Comparison of ENCODE assay signal across 8 mouse cellular contexts in the genomic region with DNA sequence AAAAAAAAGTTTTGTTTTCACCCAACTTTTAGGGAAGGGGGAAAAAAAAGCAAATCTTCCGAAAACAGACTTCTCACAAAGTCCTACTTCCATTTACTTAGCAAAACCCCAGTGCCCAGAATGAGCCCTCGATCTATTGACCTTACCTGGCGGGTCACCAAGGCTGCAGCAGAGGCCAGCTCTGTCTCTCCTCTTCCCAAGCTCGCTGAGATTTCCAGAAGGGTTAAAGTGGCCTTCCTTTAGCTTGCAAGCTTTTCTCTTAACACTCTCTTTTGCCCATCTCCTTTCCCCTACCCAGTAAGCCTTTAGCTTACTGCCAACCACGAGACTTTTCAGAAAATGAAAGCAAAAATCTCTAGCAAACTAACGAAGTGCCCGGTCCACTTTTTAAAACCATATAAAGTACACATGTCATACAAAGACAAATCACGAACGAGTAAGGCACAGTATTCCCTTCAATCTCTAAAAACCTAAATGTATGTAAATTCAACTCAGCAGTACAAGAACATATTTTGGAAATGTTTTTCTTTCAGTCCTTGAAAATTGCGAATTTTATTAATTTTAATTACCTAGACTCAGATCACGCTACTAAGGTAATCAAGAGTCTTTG. TPM values are rescaled to one million over a fixed set of nuclear protein-coding genes. Genes with fewer than 3 reads are reported as not detected.
DNase-seq lines count a peak whose midpoint lies in the region; ATAC-seq and TF ChIP-seq lines count a peak whose summit lies in the region.

No protein-coding gene starts in this region.

- peak overlapping the region; percentile 94 for H3K27ac ChIP-seq in heart, embryonic 10.5 days
- H3K27ac ChIP-seq in hindbrain, embryonic 11.5 days (ENCODE audit: low read depth, low read length), result peak overlapping the region; percentile 76; the same call in 1 of the 2 replicates
- H3K27ac ChIP-seq in limb, embryonic 15.5 days, result peak overlapping the region; percentile 97; the same call in 1 of the 2 replicates
- H3K27ac ChIP-seq in small intestine, adult 2 months (ENCODE audit: insufficient read depth, low read depth, low read length), result peak overlapping the region; percentile 83; the same call in 1 of the 2 replicates

- peak overlapping the region; percentile 75 for H3K9ac ChIP-seq in hindbrain, embryonic 11.5 days (ENCODE audit: low read depth, low read length)
- H3K9ac ChIP-seq in limb, embryonic 15.5 days, result peak overlapping the region; percentile 90

- peak overlapping the region; percentile 40 for H3K4me2 ChIP-seq in hindbrain, embryonic 11.5 days (replicated peaks; ENCODE audit: low read depth, low read length)
- peak overlapping the region; percentile 62 for H3K4me2 ChIP-seq in limb, embryonic 15.5 days

- WGBS in heart, embryonic 10.5 days, result 22% methylated on average over 11 of the region's 11 CpGs
- WGBS in hindbrain, embryonic 11.5 days, result 12% methylated on average over 11 of the region's 11 CpGs
- WGBS in limb, embryonic 15.5 days, result 8% methylated on average over 11 of the region's 11 CpGs
- WGBS in small intestine, adult 2 months, result 2% methylated on average over 11 of the region's 11 CpGs

- no peak for TF ChIP-seq CTCF in small intestine, adult 2 months (IDR thresholded peaks at IDR 0.05; ENCODE audit: extremely low read depth, insufficient read length, insufficient replicate concordance, low read depth, low read length)

- no peaks in the 10 kb centered on the region for H3K27me3 ChIP-seq in heart, embryonic 10.5 days (ENCODE audit: insufficient read depth, poor library complexity, severe bottlenecking)
- H3K27me3 ChIP-seq in hindbrain, embryonic 11.5 days (ENCODE audit: control insufficient read depth, insufficient read depth, low read length), result no peaks in the 10 kb centered on the region
- H3K27me3 ChIP-seq in limb, embryonic 15.5 days, result no peaks in the 10 kb centered on the region
- no peaks in the 10 kb centered on the region for H3K27me3 ChIP-seq in small intestine, adult 2 months (ENCODE audit: control insufficient read depth, insufficient read depth, low read length)

- DNase-seq in heart, embryonic 10.5 days (ENCODE audit: low spot score), result no peak
- no peak for DNase-seq in heart, postnatal 36 days
- DNase-seq in c-Kit-negative CD71-positive TER-119-positive erythroid progenitor cells, embryonic 14.5 days (ENCODE audit: low read depth, low spot score), result peak; percentile 13
- DNase-seq in hindbrain, embryonic 11.5 days (ENCODE audit: low spot score), result no peak
- DNase-seq in MN1 (ENCODE audit: low spot score), result no peak
- no peak for DNase-seq in thymus, postnatal 10 days (ENCODE audit: low spot score in 2 of 2)

- ATAC-seq in hindbrain, embryonic 11.5 days (ENCODE audit: low FRiP score), result no peak
- ATAC-seq in limb, embryonic 15.5 days (ENCODE audit: insufficient number of reproducible peaks, low FRiP score, low TSS enrichment, low read depth), result no peak

- no peaks in the 10 kb centered on the region for H3K9me3 ChIP-seq in heart, embryonic 10.5 days
- H3K9me3 ChIP-seq in hindbrain, embryonic 11.5 days (ENCODE audit: control insufficient read depth, low read length), result no peaks in the 10 kb centered on the region
- H3K9me3 ChIP-seq in limb, embryonic 15.5 days, result no peaks in the 10 kb centered on the region

- H3K4me3 ChIP-seq in heart, embryonic 10.5 days, result peak overlapping the region; percentile 79
- peak overlapping the region; percentile 66 for H3K4me3 ChIP-seq in hindbrain, embryonic 11.5 days (ENCODE audit: low read depth, low read length)
- peak overlapping the region; percentile 81 for H3K4me3 ChIP-seq in limb, embryonic 15.5 days
- H3K4me3 ChIP-seq in small intestine, adult 2 months (ENCODE audit: low read depth, low read length), result peak overlapping the region; percentile 47

- peaks cover 26% of the 10 kb centered on the region for H3K4me1 ChIP-seq in heart, embryonic 10.5 days
- peaks cover 7% of the 10 kb centered on the region; the same call in 1 of the 2 replicates for H3K4me1 ChIP-seq in hindbrain, embryonic 11.5 days (replicated peaks; ENCODE audit: control insufficient read depth, insufficient read depth, low read length)
- peaks cover 22% of the 10 kb centered on the region for H3K4me1 ChIP-seq in limb, embryonic 15.5 days
- no peaks in the 10 kb centered on the region for H3K4me1 ChIP-seq in small intestine, adult 2 months (ENCODE audit: control insufficient read depth, insufficient read depth, insufficient read length, low read length)

- intact Hi-C loops in heart, postnatal 36 days (cut with DNase I), result loop anchor here (5.0 to 10.0 kb wide), 2 partner anchors 521 to 844 kb away; a partner anchor contains a TSS

- no peaks in the 10 kb centered on the region for H3K36me3 ChIP-seq in heart, embryonic 10.5 days
- no peaks in the 10 kb centered on the region for H3K36me3 ChIP-seq in hindbrain, embryonic 11.5 days (ENCODE audit: control insufficient read depth, insufficient read depth, low read length)
- no peaks in the 10 kb centered on the region for H3K36me3 ChIP-seq in limb, embryonic 15.5 days
- H3K36me3 ChIP-seq in small intestine, adult 2 months (ENCODE audit: control insufficient read depth, insufficient read depth, low read length), result no peaks in the 10 kb centered on the region

- TF ChIP-seq POLR2A in small intestine, adult 2 months (IDR thresholded peaks at IDR 0.05; ENCODE audit: low read depth, low read length), result no peak

RNA-seq across cellular contexts. Expression of a gene that starts 1.3 kb away (rescaled TPM):
- polyA plus RNA-seq in heart, embryonic 10.5 days (2016; fragmentation: Nextera tagmentation; extraction: Ambion mirVana), result 19.3 and 21.5 TPM in 2 replicates
- 1 to 10 TPM; 6.0 to 6.1 TPM for total RNA-seq in heart, postnatal 36 days (2021)
- polyA plus RNA-seq in hindbrain, embryonic 11.5 days (2014; fragmentation: Nextera tagmentation; extraction: Ambion mirVana), result 42.7 and 44.9 TPM in 2 replicates
- 21.7 and 22.8 TPM in 2 replicates for polyA plus RNA-seq in limb, embryonic 15.5 days (2015; fragmentation: Nextera tagmentation; extraction: Ambion mirVana)
- 2.0 and 6.3 TPM in 2 replicates for polyA plus RNA-seq in small intestine, adult 2 months (2012; rRNA removed)

RNA-seq across cellular contexts. Expression of a gene that starts 7.5 kb away (rescaled TPM):
- polyA plus RNA-seq in heart, embryonic 10.5 days (2016; fragmentation: Nextera tagmentation; extraction: Ambion mirVana), result 47.8 and 50.7 TPM in 2 replicates
- total RNA-seq in heart, postnatal 36 days (2021), result 10 to 100 TPM; 21.9 to 24.8 TPM
- polyA plus RNA-seq in hindbrain, embryonic 11.5 days (2014; fragmentation: Nextera tagmentation; extraction: Ambion mirVana), result 61.7 and 62.3 TPM in 2 replicates
- polyA plus RNA-seq in limb, embryonic 15.5 days (2015; fragmentation: Nextera tagmentation; extraction: Ambion mirVana), result 29.2 and 36.1 TPM in 2 replicates
- polyA plus RNA-seq in small intestine, adult 2 months (2012; rRNA removed), result 1.8 and 2.3 TPM in 2 replicates

RNA-seq across cellular contexts. Expression of a gene that starts 29.7 kb away (rescaled TPM):
- 105 and 108 TPM in 2 replicates for polyA plus RNA-seq in heart, embryonic 10.5 days (2016; fragmentation: Nextera tagmentation; extraction: Ambion mirVana)
- total RNA-seq in heart, postnatal 36 days (2021), result 10 to 100 TPM; 36.9 to 41.9 TPM
- 39.0 and 46.9 TPM in 2 replicates for polyA plus RNA-seq in hindbrain, embryonic 11.5 days (2014; fragmentation: Nextera tagmentation; extraction: Ambion mirVana)
- polyA plus RNA-seq in limb, embryonic 15.5 days (2015; fragmentation: Nextera tagmentation; extraction: Ambion mirVana), result 62.2 and 65.4 TPM in 2 replicates
- polyA plus RNA-seq in small intestine, adult 2 months (2012; rRNA removed), result 32.6 and 32.9 TPM in 2 replicates
